Mouse (Mus musculus): ENCODE results near the gene Add2.
"Not testable (repeated sequence)": the region's sequence is repeated elsewhere in the genome, so short reads cannot be mapped to it uniquely, and the experiment has no call there.

Add2 gene

DNA sequence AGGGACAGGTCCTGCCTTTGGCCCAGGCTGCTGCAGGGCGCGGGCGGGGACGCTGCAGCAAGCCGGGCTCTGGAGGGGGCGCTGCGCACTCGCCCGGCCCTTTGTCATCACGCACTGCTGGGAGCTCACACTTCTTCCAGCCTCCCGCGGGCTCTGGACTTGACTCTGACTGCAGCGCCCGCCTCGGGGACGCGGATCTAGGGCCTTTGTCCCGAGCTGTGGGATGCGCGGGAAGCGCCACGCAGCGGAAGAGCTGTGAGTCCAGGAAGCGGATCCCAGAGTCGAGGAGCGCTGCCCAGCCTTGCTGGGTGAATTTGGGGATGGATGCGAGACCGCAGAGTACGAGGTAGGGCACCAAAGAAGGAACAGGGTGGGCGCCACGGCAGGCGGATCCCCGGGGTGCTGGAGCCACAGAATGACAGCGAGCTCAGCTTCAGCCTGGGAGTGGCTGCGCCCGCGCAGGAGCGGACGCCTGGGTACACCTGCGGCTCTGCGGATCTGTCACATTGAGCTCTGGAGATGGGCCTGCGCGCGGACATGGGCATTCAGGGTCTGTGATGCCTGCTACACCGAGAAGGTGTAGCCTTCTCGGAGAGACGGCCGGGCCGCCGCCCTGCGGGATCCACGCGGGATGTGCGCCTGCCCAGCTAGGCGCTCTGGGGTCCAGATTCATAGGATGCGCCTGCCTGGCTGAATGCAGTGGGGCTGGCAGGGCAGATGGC, at the start of gene Add2:
Gene Add2 (plus strand): TSS at position 81 of the 722 bp plus-strand sequence.
- DNase-seq (ENCODE audit: low spot score): no peak

DNA sequence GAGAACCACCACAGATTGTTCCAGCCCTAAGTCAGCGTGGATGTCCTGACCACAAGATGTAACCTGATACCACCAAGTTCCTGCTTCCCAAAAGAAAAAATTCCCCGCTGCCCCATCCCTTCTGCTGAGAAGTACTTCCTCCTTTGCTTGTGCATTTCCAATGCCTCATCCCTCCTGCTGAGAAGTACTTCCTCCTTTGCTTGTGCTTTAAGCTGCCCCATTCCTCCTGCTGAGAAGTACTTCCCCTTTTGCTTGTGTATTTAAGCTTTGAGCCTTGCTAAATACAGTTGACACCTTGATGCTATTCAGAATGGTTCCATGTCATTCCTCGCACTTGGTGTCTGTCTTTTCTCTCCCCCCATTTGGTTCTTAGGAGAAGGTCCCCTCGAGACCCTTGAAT, 49.7 kb upstream of the Add2 start:
- DNase-seq (ENCODE audit: low spot score): not testable (repeated sequence)

DNA sequence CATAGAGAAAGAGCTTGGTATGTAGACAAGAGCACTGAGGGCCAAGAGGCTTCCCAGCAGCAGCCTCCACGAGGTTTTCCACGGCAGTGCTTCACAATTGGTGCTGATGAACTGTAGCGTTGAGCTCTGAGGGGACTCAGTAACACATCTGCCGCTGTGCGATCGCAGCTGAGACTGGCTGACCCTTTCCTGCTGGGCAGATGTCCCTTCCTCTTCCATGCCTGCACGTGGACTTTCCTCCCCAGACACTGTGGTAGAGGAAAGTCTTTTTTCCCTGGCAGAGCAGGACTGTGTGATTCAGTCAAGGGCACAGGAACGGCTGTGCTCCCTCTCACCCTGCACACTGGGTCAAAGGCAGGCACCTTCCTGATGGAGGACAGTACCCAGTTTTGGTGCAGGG, 44.1 kb upstream of the Add2 start:
- no peak for DNase-seq (ENCODE audit: low spot score)

DNA sequence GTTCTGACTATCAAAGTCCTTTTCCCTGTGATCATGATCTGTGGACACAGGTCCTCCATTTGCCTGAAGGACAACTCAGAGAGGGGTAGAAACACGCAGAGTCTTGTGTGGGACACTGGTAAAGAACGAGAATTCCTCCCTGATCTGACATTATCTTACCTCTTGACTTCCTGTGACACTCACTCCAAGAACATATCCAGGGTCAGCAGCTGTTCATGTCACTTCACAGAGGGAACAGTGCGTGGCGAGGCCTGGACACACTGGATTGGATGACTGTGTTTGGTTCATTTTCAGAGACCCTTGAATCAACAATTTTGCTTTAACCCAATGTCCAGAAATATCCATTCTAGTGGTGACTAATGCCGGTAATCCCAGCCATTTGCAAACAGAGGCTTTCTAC, 38.9 kb upstream of the Add2 start:
- not testable (repeated sequence) for DNase-seq (ENCODE audit: low spot score)

DNA sequence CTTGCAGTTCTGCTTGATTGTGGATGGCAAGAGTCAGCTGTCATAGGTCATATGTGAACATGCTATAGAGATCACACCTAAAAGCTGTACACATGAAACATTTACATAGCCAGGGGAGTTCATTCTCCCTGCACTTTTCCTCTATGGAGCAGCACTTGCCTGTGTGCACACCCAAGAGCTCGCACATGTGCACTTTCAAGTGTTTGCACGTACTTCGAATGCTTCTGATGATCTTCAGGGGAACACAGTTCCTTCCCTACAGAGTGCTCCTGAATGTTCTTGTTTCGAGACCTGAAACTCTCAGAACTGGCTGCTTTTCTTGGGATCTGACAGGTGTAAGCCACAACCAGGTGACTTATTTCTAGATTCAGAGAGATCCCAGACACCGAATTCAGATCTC, 37.7 kb upstream of the Add2 start:
- not testable (repeated sequence) for DNase-seq (ENCODE audit: low spot score)

DNA sequence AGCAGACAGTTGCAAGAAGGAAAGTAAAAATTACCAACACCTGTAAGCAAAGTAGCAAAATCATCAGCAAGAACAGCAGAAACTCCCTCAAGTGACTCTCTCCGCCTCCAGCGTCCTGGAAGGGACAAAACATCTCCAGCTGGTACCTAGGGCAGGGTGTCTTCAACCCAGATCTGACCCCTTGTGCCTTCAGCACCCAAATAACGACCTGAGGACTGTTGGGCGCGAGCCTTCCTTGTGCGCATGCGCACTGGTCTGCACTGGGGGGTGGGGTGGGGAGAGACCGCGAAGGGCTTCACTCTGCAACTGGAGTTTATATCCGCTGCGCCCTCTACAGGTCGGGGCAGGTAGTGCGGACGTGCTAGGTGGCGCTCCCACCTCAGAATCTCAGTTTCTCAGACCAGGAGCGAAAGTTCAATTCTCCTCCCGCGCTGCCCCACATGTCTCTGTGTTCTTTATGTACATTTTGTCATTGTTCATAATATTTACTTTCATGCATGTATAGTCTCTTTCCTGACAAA, 25.0 kb upstream of the Add2 start:
- DNase-seq (ENCODE audit: low spot score): no peak

DNA sequence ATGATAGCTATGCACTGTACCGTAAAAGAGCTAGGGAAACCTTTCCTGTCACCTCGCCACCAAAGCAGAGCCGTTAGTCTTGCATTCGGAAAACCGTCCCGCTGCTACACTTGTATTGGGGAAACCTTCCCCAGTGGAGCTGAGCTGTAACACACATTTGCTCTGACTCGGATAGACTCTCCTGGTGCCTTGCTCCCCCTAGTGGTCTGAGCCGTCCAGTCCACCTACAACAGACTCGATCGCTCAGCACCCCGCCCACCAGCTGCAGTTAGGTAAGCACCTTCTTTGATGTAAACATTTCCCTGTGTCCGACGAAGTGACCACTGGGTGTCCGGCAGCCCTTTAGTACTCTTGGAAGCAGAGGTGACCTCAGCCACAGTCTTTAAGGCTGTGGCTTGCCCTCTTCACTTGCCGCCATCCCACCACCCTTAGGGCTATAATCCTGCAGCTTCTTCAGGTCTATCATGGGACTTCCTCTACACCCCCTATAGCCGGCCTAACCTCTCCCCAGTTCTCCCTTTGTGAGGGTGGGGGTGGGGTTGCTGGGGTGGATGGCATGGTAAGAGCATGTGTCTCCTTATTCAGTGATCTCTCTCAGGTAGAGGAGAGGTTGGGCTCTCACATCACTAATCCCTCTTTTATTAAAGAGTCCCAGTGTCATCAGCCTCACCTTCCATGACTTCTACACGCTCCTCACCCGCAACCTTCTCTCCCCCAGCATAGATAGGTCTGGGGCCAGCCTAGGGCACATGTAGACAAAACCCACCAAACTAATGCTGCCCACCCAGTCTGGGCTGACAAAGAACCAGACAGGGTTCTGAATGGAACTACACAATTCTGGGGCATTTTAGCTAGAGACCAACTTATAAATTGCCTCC, 24.0 kb upstream of the Add2 start:
- DNase-seq (ENCODE audit: low spot score): peak; percentile 60

DNA sequence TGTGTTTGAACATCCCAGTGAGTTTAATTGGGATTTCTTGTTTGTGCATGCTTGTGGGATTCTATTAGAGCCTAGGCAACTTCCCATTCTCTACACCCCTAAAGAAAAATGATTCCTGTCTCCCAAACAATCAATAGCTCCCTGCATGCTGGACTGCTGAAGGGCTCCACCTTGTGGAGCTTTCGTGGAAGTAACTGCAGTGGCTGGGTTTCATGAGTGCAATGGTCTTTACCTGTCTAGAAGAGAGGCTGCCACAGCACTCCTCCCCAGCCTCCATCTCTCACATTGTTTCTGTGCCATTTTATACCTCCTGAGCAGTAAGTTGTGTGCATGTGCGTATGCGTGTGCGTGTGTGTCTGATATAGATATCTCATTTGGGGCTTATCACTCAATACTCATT, 18.5 kb upstream of the Add2 start:
- peak; percentile 37 for DNase-seq (ENCODE audit: low spot score)

DNA sequence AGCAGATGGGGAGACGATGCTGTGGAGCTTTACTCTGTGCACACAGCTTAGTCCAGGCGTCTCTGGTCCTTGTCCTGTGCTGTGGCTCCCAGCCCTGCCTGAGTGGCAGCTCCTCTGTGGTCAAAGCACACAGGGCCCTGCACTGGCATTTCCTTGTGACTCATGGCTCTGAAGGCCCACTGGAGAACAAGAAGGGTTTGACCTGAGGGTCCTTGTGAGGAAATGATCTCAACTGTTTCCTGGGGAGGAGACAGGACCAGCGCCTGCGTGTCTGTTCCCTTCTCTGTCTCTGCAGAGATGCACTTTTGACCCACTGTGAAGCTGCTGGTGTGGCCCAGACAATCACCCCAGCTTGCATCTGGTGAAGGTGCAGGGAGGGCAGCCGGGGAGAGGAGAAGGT, 13.7 kb upstream of the Add2 start:
- DNase-seq (ENCODE audit: low spot score): not testable (repeated sequence)

DNA sequence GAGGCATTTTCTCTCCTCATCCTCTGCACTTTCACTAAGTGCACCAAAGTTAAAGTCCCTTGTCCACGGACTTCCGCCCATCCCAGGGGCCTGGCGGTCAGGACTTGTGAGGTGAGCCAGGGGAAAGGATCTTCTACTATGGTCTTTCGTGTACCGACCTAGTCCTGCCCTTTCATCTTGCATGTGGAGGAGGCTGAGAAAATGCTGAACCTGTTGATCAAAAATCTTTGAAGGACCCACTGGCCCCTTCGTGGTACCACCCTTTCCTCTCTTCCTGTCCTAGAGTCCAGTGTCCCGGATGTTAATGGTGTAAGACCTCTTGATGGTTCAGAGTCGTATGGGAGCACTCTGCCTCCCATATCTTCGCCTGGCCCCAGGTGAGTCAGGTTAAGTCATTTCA, 12.6 kb upstream of the Add2 start, which contains the start of gene Figla:
Gene Figla (plus strand): TSS at position 301 of the 400 bp plus-strand sequence.
- DNase-seq (ENCODE audit: low spot score): no peak

DNA sequence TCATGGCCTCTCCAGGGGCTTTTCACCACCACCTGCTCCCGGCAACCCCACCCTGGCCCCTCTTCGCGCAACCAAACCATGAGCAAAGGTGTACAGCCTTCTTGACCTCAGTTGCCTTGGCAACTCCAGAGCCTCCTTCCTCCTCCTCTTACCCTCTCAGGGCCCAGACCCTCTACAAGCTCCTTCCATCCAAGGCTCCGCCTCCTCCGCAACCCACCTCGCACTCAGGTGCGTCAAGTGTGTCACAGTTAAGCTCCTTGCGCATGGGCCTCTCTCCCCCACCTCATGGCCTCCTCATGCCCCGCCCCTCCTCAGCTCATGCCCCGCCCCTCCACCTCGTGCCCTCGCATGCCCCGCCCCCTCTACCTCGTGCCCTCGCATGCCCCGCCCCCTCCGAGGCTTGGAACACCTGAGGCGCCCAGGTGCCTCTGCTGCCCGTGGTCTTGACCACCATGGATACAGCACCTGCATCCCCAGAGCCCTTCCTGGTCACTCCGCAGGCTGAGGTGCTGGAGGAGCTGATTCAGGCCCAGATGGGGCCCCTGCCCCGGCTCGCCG, 11.6 kb upstream of the Add2 start:
- no peak for DNase-seq (ENCODE audit: low spot score)

DNA sequence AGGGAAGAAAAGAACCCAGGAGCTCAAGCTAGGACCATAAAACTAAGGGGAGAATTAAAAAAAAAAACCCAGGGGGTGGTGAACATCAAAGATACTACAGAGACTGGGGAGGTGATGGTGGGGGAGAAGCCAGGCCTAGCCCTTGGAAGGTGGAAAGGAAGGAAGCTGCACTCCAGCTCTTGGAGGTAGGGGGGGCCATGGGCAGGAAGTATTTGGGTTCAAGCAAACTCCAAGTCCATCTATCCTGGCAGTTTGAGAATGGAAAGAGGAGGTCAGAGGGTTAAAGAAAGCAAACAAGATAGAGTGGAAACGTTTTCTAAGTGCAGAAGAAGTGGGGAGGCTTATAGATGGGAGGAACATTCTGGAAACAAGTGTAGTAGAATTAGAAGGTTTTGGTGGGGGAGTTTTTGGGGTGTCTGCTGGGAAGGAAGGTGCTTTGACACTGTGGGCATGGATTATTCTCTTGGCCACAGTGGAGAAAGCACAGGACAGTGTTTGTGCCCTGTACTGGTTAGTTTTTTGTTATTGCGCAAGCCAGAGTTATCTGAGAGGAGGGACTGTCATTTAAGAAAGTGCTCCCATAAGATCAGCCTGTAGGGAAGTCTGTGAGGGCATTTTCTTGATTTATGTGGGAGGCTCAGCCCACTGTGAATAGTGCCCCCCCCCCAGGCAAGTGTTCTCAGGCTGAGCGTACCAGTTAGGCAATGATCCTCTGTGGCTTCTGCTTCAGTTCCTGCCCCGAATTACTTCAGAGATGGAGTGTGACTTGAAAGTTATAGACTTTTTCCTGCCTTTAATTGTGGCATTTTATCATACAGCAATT, 8.9 kb upstream of the Add2 start:
- no peak for DNase-seq (ENCODE audit: low spot score)

DNA sequence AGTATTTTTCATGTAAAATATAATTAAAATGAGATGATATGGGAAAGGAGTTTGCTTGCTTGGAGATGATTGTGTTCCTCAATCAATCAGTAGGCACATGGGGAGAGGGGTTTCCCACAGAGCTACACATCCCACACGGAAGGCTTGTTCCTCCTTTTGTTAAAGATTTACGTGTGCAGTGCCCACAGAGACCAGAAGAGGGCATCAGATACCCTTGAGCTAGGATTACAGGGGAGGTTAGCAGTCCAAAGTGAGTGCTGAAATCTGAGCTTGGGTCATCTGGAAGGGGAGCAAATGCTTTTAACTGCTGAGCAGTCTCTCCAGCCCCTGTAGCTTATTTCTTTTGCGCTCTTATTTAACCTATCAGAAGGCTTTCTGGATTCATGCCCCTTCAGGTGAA, 7.5 kb upstream of the Add2 start:
- DNase-seq (ENCODE audit: low spot score): peak; percentile 12

DNA sequence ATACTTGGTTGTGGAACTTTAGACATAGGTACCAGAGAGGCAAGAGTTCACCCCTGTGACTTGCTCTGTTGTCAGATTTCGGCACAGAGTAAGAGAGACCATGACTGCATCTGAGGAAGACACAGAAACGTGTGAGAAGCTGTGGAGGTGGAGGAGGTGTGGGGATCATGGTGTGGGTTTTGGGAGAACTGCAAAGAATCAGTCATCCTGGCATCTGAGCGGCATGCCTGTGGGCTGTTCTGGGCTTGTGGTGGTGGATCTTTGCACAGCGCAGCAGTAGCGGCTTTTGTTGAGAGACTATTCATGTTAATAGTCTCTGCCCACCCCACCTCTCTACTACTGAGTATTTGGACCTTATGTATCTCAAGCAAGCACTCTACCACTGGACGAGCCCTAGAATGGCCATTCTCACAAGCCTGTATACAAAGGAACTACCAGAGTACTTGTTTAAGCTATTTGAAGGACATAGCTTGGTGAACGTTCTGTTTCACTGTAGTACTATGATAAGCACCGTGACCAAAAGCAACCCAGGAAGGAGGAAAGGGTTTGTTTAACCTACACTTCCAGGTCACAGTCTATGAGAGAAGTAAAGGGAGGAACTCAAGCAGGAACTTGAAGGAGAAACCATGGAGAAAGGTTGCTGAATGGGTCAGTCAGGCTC, 1.7 kb upstream of the Add2 start:
- no peak for DNase-seq (ENCODE audit: low spot score)

DNA sequence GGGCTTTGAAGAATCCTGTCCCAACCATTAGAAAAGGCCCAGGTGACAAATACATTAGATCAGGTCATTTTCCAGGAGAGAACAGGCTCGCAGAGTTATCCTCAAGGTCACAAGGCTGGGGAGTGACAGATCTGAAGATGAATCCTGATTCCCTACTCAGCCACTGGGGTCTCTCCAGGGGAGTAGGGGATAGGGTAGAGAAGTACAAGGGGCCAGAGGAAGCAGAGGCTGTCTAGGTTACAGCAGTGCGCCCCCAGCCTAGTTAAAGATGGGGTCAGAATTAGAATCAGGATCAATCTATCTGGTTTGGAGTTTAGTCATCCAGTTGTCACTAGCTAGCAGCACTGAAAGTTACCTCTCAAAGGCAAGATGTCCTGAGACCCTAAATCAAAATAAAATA, 331 bp upstream of the Add2 start:
- no peak for DNase-seq (ENCODE audit: low spot score)

DNA sequence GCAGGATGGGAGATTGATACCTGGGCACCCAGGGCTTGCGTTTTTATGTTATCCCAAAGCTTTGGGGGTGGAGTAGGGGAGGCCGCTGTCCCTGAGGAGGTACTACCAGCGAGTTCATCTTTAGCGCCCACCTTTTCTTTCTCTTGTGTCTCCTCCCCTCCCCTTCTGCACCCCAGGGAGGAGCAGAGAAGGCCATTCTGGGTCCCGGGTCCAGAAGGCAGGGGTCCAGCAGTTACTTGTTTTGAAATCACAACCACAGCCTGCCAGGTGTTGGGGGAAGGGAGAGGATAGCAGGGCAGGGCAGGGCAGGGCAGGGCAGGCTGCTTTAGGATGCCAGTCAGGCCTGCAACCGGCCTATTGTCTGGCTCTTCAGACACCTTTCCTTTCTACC, 837 bp downstream of the Add2 start:
- DNase-seq (ENCODE audit: low spot score): no peak

DNA sequence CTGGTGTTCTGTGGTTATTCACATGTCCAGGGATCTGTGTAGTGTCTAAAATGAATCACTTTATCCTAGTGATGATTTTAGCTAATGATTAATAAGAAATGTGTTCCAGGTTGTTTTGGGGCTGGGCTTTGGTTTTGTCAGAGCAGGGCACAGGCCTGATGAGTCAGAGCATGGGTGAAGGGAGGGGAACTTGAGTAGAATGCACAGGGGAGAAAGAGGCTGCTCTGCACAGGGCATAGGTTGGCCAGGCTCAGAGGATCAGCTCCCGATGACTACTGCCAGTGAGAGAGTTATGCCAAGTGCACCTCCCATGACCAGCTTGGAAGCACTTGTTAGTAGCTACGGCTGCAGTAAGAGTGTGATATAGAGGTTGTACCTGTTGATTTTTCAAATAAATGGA, 3.0 kb downstream of the Add2 start:
- DNase-seq (ENCODE audit: low spot score): peak; percentile 12

DNA sequence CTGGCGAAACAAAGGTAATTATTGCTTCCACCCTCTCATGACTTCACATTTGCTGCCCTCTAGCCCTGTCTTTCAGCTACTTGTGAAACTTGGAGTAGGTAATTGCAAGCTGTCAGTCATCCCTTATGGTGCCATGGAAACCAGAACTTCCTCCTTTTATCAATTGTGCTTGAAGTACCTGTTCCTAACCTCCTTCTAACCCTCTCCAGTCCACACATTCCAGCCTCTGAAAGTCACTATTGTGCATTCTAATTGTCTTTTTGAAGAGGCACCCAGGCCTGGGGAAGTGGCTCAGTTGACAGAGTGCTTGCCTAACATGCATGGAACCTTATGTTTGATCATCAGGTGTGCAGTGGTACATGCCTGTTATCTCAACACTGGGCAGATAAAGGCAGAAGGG, 5.2 kb downstream of the Add2 start:
- no peak for DNase-seq (ENCODE audit: low spot score)

DNA sequence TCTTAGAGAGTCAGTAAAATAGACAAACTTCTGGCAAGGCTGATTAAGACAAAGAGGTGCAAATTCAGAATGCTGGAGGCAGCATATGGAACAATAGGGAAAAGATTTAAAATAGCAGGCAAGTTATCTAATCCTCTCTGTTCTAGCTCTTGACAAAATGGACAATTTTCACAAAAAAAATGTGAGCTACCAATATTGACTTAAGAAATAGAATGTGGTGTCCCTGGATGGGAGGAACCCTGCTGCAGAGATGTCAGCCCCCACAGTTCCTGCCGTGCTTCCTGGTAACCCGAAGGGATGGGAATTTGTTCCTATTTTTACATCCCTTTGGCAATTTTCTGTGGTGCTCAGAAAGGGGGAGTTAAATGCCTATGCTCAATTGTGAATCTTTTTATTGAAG, 10.4 kb downstream of the Add2 start:
- DNase-seq (ENCODE audit: low spot score): no peak

DNA sequence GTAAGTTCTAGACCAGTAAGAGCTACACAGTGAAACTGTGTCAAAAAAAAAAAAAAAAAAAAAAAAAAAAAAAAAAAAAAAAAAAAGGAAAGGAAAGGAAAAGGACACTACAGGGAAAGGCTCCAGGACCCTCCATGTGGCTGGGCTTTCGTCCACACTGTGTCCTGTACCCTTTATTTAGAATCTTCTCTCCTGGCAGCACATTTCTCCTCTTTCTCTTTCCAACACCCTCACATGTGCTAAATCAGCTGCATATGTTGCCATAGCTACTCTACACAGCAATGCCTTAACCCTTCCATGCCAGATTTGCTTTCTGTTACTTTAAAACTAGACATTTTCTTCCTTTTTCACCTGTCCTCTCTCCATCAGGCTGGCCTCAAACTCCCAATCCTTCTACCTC, 11.7 kb downstream of the Add2 start:
- no peak for DNase-seq (ENCODE audit: low spot score)

DNA sequence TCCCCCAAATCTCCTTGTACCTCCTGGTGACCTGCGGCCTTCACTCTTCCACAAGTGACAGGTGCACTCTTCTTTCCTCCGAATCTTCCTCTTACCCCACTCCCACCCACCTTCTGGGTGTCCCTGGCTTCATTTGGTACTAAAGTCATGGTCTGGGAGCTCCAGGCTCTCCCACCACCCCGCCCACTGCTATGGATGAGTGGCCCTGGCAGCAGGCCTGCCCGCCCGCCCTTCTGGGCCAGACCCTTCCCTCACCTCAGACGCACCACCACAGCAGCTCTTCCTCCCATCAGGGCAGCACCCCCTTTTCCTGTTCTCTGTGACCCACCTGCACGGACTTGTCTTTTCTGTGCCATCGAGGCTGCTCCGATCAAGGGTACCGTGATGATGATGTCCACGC, 19.0 kb downstream of the Add2 start:
- no peak for DNase-seq (ENCODE audit: low spot score)

Measured in urinary bladder, postnatal 25 days (tissue).